Mouse (Mus musculus) CH12.LX (cell line): ENCODE data around the gene Prss12. TPM values are rescaled to one million over a fixed set of nuclear protein-coding genes. Genes with fewer than 3 reads are reported as not detected.

ENCODE experiments used
- DNase-seq: peaks from one replicate; pipeline ENCODE4 v3.0.0-alpha.2; 2013; ENCODE audit errors: extremely low read depth
- H3K27ac ChIP-seq: 2 replicates; pipeline ENCODE4 v1.5.1; 2012; ENCODE audit warnings: low read depth, mild to moderate bottlenecking, control low read depth, moderate library complexity; ENCODE audit not compliant: insufficient read depth
- H3K27me3 ChIP-seq: replicated peaks from 2 replicates; pipeline ENCODE3; 2012; ENCODE audit warnings: inconsistent platforms
- H3K36me3 ChIP-seq, 2 experiments: replicated peaks in 1 of 2; 2 replicates each; pipeline versions ENCODE3 to v1.6.1; 2012; ENCODE audit warnings: inconsistent platforms in 1 of 2, low read length in 1 of 2, mild to moderate bottlenecking in 1 of 2, mixed read lengths in 1 of 2, moderate library complexity in 1 of 2; ENCODE audit not compliant: control insufficient read depth in 1 of 2, insufficient read depth in 1 of 2
- H3K4me1 ChIP-seq, 2 experiments: 2 replicates each; pipeline ENCODE4 v1.6.1; 2012; ENCODE audit warnings: inconsistent platforms in 1 of 2, moderate library complexity in 1 of 2; ENCODE audit not compliant: insufficient read depth in 2 of 2, control insufficient read depth in 1 of 2
- H3K4me2 ChIP-seq: 2 replicates; pipeline ENCODE4 v1.6.1; 2012; ENCODE audit warnings: low read depth, mild to moderate bottlenecking, control low read depth; ENCODE audit not compliant: poor library complexity, insufficient read depth, severe bottlenecking
- H3K4me3 ChIP-seq, 3 experiments: fragments of 150-350 bp in 1 of 3; sonication (generic) in 1 of 3; replicated peaks in 1 of 3; 2 replicates each; pipeline versions ENCODE3 to v1.5.1; 2011 to 2012; ENCODE audit warnings: low read depth in 2 of 3, low read length in 2 of 3, mild to moderate bottlenecking in 2 of 3, moderate library complexity in 2 of 3, control low read depth in 1 of 3, improper control_type of control experiment in 1 of 3, inconsistent platforms in 1 of 3, mixed read lengths in 1 of 3; ENCODE audit not compliant: poor library complexity in 1 of 3
- H3K79me2 ChIP-seq: replicated peaks from 2 replicates; pipeline ENCODE4 v1.6.1; 2012; ENCODE audit warnings: mild to moderate bottlenecking, moderate library complexity; ENCODE audit not compliant: control insufficient read depth, poor library complexity, insufficient read depth, severe bottlenecking; ENCODE audit errors: extremely low read depth
- H3K9ac ChIP-seq: 2 replicates; pipeline ENCODE4 v1.6.1; 2012; ENCODE audit warnings: low read depth, mild to moderate bottlenecking, control low read depth, moderate library complexity; ENCODE audit not compliant: insufficient read depth
- H3K9me3 ChIP-seq: replicated peaks from 2 replicates; pipeline ENCODE3; 2012; ENCODE audit warnings: low read length, inconsistent platforms, mixed read lengths
- BHLHE40 ChIP-seq: IDR thresholded peaks from 2 replicates; pipeline ENCODE4 v1.6.1; 2011; ENCODE audit warnings: mild to moderate bottlenecking, low read depth, low read length, improper control_type of control experiment
- CHD2 ChIP-seq: IDR thresholded peaks from 2 replicates; pipeline ENCODE4 v1.6.1; 2011; ENCODE audit warnings: low read length, improper control_type of control experiment
- ETS1 ChIP-seq: conservative IDR thresholded peaks from 2 replicates; pipeline ENCODE4 v1.6.1; 2012; ENCODE audit warnings: low read depth, mild to moderate bottlenecking, inconsistent platforms, low read length, improper control_type of control experiment, moderate library complexity
- HCFC1 ChIP-seq: IDR thresholded peaks from 2 replicates; pipeline ENCODE4 v1.6.1; 2012; ENCODE audit warnings: low read depth, mild to moderate bottlenecking, inconsistent platforms, low read length, improper control_type of control experiment
- IRF4 ChIP-seq: IDR thresholded peaks from 2 replicates; pipeline ENCODE4 v1.6.1; 2014; ENCODE audit warnings: low read depth, mild to moderate bottlenecking, inconsistent platforms, low read length, improper control_type of control experiment
- MAFK ChIP-seq: IDR thresholded peaks from 2 replicates; pipeline ENCODE4 v1.6.1; 2011; ENCODE audit warnings: low read length, improper control_type of control experiment; ENCODE audit not compliant: insufficient replicate concordance
- MEF2A ChIP-seq: IDR thresholded peaks from 2 replicates; pipeline ENCODE4 v1.6.1; 2014; ENCODE audit warnings: low read depth, mild to moderate bottlenecking, inconsistent platforms, low read length, improper control_type of control experiment, borderline replicate concordance
- MYC ChIP-seq: IDR thresholded peaks from 2 replicates; pipeline ENCODE4 v1.6.1; 2011; ENCODE audit warnings: low read depth, mild to moderate bottlenecking, improper control_type of control experiment, low read length
- NELFE ChIP-seq: IDR thresholded peaks from 2 replicates; pipeline ENCODE4 v1.6.1; 2011; ENCODE audit warnings: low read depth, low read length, improper control_type of control experiment
- PAX5 ChIP-seq: IDR thresholded peaks from 2 replicates; pipeline ENCODE4 v1.6.1; 2012; ENCODE audit warnings: low read length, inconsistent platforms, mixed read lengths
- POLR2A ChIP-seq: IDR thresholded peaks from 2 replicates; pipeline ENCODE4 v1.6.1; 2011; ENCODE audit warnings: low read depth, mild to moderate bottlenecking, improper control_type of control experiment, low read length
- RCOR1 ChIP-seq: conservative IDR thresholded peaks from 2 replicates; pipeline ENCODE4 v1.6.1; 2012; ENCODE audit warnings: low read depth, mild to moderate bottlenecking, inconsistent platforms, low read length, improper control_type of control experiment
- SMC3 ChIP-seq: IDR thresholded peaks from 2 replicates; pipeline ENCODE4 v1.6.1; 2011; ENCODE audit warnings: low read depth, low read length, improper control_type of control experiment
- TBP ChIP-seq: conservative IDR thresholded peaks from 2 replicates; pipeline ENCODE4 v1.6.1; 2011; ENCODE audit warnings: low read depth, low read length, improper control_type of control experiment
- UBTF ChIP-seq: IDR thresholded peaks from 2 replicates; pipeline ENCODE4 v1.6.1; 2012; ENCODE audit warnings: low read depth, mild to moderate bottlenecking, inconsistent platforms, low read length, improper control_type of control experiment, moderate library complexity
- USF2 ChIP-seq: conservative IDR thresholded peaks from 2 replicates; pipeline ENCODE4 v1.6.1; 2011; ENCODE audit warnings: low read depth, low read length, improper control_type of control experiment
- ZKSCAN1 ChIP-seq: IDR thresholded peaks from 2 replicates; pipeline ENCODE4 v1.6.1; 2012; ENCODE audit warnings: low read depth, inconsistent platforms, low read length, improper control_type of control experiment, borderline replicate concordance
- ZMIZ1 ChIP-seq: IDR thresholded peaks from 2 replicates; pipeline ENCODE4 v1.6.1; 2012; ENCODE audit warnings: low read depth, mild to moderate bottlenecking, inconsistent platforms, low read length, improper control_type of control experiment
- dilution Hi-C: fragments of 300-500 bp; cut with MboI; formaldehyde crosslinking; loops from 2 replicates; pipeline ENCODE4 v1.14.3; 2020; ENCODE audit warnings: low sequenced_read_pairs; ENCODE audit not compliant: extremely low pct_unique_long_range_greater_than_20kb, extremely low pct_ligation_motif_present
- in situ Hi-C: fragments of 300-500 bp; cut with MboI; formaldehyde crosslinking; loops from 3 replicates; pipeline ENCODE4 v1.14.3; 2019; ENCODE audit warnings: low sequenced_read_pairs, low pct_ligation_motif_present, low pct_unique_long_range_greater_than_20kb, mixed read lengths
- polyA plus RNA-seq: library from polyadenylated mRNA; unstranded; fragments of >175 nt; gene quantifications from 2 replicates; pipeline ENCODE4 v1.2.1, GENCODE M21; 2012; ENCODE audit warnings: low read depth; ENCODE audit not compliant: insufficient read length
- total RNA-seq, 2 experiments: library from RNA; depleted of rRNA; stranded (reverse); fragments of 300-350 nt in 1 of 2; fragments of >200 nt in 1 of 2; gene quantifications; 2 replicates each; pipeline ENCODE4 v1.2.3; 2012 to 2014

The Prss12 gene
- total and polyA plus RNA-seq, 3 experiments: 0.13 TPM; not detected in 2

DNA sequence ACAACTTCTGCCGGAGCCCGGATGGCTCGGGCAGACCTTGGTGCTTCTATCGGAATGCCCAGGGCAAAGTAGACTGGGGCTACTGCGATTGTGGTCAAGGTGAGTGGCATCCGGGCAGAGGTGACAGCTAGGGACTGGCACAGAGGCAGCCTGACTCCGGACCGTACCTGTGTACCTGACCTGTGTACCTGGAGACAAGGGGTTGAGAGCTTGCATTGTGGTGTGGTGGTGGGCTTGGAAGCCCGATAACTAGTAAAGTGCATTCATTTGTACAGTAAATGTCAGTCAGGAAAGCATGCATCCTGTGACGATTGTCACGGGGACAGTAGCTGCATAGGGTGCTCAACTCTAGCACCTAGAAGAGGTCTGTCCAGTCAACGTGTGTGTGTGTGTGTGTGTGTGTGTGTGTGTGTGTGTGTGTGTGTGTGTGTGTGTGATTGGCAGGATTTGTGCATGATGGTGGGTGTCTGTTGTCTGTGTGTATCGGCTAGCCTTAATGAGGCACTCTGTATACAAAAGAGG is 886 bp downstream of the Prss12 start:
- Histone ChIP-seq H3K4me3 (no peak overlapping the region), H3K9me3 (peaks cover 11% of the 10 kb centered on the region), H3K4me1 (peaks cover 0 to 8% of the 10 kb centered on the region in 2 experiments; a peak in 1 of 4 replicates), H3K36me3 (no peaks in the 10 kb centered on the region), H3K27ac (no peak overlapping the region), H3K79me2 (no peaks in the 10 kb centered on the region), H3K4me2 (no peak overlapping the region), H3K9ac (no peak overlapping the region), H3K27me3 (no peaks in the 10 kb centered on the region)
- TF ChIP-seq UBTF (no peak), ZMIZ1 (no peak), TBP (no peak), SMC3 (no peak), POLR2A (no peak), NELFE (no peak), ZKSCAN1 (no peak), MYC (no peak), CHD2 (no peak), MEF2A (no peak), MAFK (no peak), RCOR1 (no peak), ETS1 (no peak), BHLHE40 (no peak), USF2 (no peak), PAX5 (no peak), HCFC1 (no peak), IRF4 (no peak)
- DNase-seq: no peak
- in situ Hi-C loops: no loop called here
- dilution Hi-C loops: no loop called here

DNA sequence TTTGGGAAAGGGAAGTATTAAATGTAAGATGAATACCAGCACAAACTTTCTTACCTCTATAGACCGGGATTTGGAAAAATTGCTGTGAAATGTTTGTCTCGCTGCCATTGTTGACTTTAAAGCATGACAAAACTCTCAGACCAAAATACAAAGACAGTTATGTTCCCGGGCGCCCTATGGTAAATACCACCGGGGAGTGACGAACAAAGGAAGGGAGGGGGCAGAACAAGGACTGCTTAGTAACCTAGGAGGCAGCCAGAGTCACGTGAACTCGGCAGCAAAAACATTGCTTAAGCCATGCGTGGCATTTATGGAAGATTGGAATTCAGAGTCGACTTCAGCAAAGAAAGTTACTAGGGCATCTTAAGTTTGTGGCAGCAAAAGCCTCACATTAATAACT is 1.4 kb downstream of the Prss12 start:
- H3K79me2 ChIP-seq: no peaks in the 10 kb centered on the region

More for the DNA sequence above, 1.4 kb downstream of the Prss12 start:
- Histone ChIP-seq H3K4me3 (no peak overlapping the region), H3K27ac (no peak overlapping the region), H3K9me3 (peaks cover 11% of the 10 kb centered on the region), H3K36me3 (no peaks in the 10 kb centered on the region), H3K9ac (no peak overlapping the region), H3K27me3 (no peaks in the 10 kb centered on the region), H3K4me2 (no peak overlapping the region), H3K4me1 (peaks cover 0 to 8% of the 10 kb centered on the region in 2 experiments; a peak in 1 of 4 replicates)
- dilution Hi-C loops: no loop called here
- no peak for TF ChIP-seq ETS1
- DNase-seq: no peak
- in situ Hi-C loops: no loop called here
